Mouse (Mus musculus) lung, postnatal 25 days (tissue): ENCODE data around the gene Bub1.

ENCODE experiments used
- DNase-seq: peaks from one replicate; pipeline ENCODE4 v3.0.0; 2022; ENCODE audit warnings: low spot score

Gene Bub1

GRCm38 (mm10) chr2:127831401-127832102 is at the start of gene Bub1:
Gene Bub1, minus strand, starts transcription at chr2:127831865.
- DNase-seq, result peak; percentile 92

GRCm38 (mm10) chr2:127881063-127881462 is 49.4 kb upstream of the Bub1 start:
- DNase-seq, result no peak

- no peak for DNase-seq
These were observed 32.7 kb upstream of the Bub1 start for GRCm38 (mm10) chr2:127864381-127864780.

GRCm38 (mm10) chr2:127854332-127854991 is 22.8 kb upstream of the Bub1 start:
- DNase-seq, result peak; percentile 65

GRCm38 (mm10) chr2:127850371-127850770 is 18.7 kb upstream of the Bub1 start:
- DNase-seq, result peak; percentile 47

- DNase-seq, result no peak
These were observed 14.9 kb upstream of the Bub1 start for GRCm38 (mm10) chr2:127846571-127846970.

GRCm38 (mm10) chr2:127846008-127846407 is 14.3 kb upstream of the Bub1 start:
- no peak for DNase-seq

GRCm38 (mm10) chr2:127845346-127845982 is 13.8 kb upstream of the Bub1 start:
- peak; percentile 12 for DNase-seq

GRCm38 (mm10) chr2:127842421-127842820 is 10.8 kb upstream of the Bub1 start:
- DNase-seq, result no peak

- DNase-seq, result no peak
These were observed 9.7 kb upstream of the Bub1 start for GRCm38 (mm10) chr2:127841402-127841801.

- DNase-seq, result no peak
These were observed 7.8 kb upstream of the Bub1 start for GRCm38 (mm10) chr2:127839425-127839824.

- peak; percentile 9 for DNase-seq
These were observed 6.9 kb upstream of the Bub1 start, which contains the start of gene Acoxl for GRCm38 (mm10) chr2:127838576-127838975. Gene Acoxl, plus strand, starts transcription at chr2:127838876.

- peak; percentile 34 for DNase-seq
These were observed 1.1 kb upstream of the Bub1 start for GRCm38 (mm10) chr2:127832833-127833190.

GRCm38 (mm10) chr2:127832103-127832832 is 603 bp upstream of the Bub1 start:
- peak; percentile 57 for DNase-seq

GRCm38 (mm10) chr2:127791919-127792603 is 39.6 kb downstream of the Bub1 start, which contains the start of gene Mtln:
Gene Mtln, minus strand, starts transcription at chr2:127792488.
- peak; percentile 89 for DNase-seq

GRCm38 (mm10) chr2:127789651-127790270 is 41.9 kb downstream of the Bub1 start:
- no peak for DNase-seq

GRCm38 (mm10) chr2:127789138-127789537 is 42.5 kb downstream of the Bub1 start:
- DNase-seq, result no peak

GRCm38 (mm10) chr2:127788440-127789116 is 43.1 kb downstream of the Bub1 start, which contains the start of gene Nphp1:
Gene Nphp1, minus strand, starts transcription at chr2:127788897.
- peak; percentile 86 for DNase-seq

- DNase-seq, result no peak
These were observed 44.4 kb downstream of the Bub1 start for GRCm38 (mm10) chr2:127787226-127787625.

- no peak for DNase-seq
These were observed 53.2 kb downstream of the Bub1 start for GRCm38 (mm10) chr2:127778451-127778850.

- no peak for DNase-seq
These were observed 56.7 kb downstream of the Bub1 start for GRCm38 (mm10) chr2:127775013-127775412.
